Mouse (Mus musculus): ENCODE results near the gene Dysf. TPM values are rescaled to one million over a fixed set of nuclear protein-coding genes. Genes with fewer than 3 reads are reported as not detected.

Gene Dysf
- polyA plus RNA-seq, 1 experiment, result not detected

- no peak overlapping the region for H3K4me3 ChIP-seq (ENCODE audit: insufficient read depth, low read depth, low read length)
- TF ChIP-seq CTCF (IDR thresholded peaks at IDR 0.05; ENCODE audit: insufficient read depth, low read depth, low read length) (no peak), POLR2A (IDR thresholded peaks at IDR 0.05; ENCODE audit: insufficient read depth, low read depth, low read length) (no peak)
- H3K4me1 ChIP-seq (ENCODE audit: control insufficient read depth, insufficient read depth, low read length), result no peaks in the 10 kb centered on the region
- WGBS, result 88% methylated on average over 9 of the region's 9 CpGs
- no peak overlapping the region for H3K27ac ChIP-seq (ENCODE audit: insufficient read depth, low read depth, low read length)
These were observed 86.1 kb downstream of the Dysf start for GRCm38 (mm10) chr6:84094536-84094935.

GRCm38 (mm10) chr6:84094998-84095397 lies 86.6 kb downstream of the Dysf start:
- no peak overlapping the region for H3K4me3 ChIP-seq (ENCODE audit: insufficient read depth, low read depth, low read length)
- no peaks in the 10 kb centered on the region for H3K4me1 ChIP-seq (ENCODE audit: control insufficient read depth, insufficient read depth, low read length)
- WGBS, result 32% methylated on average over 7 of the region's 7 CpGs
- no peak overlapping the region for H3K27ac ChIP-seq (ENCODE audit: insufficient read depth, low read depth, low read length)
- TF ChIP-seq POLR2A (IDR thresholded peaks at IDR 0.05; ENCODE audit: insufficient read depth, low read depth, low read length) (no peak), CTCF (IDR thresholded peaks at IDR 0.05; ENCODE audit: insufficient read depth, low read depth, low read length) (no peak)

- TF ChIP-seq CTCF (IDR thresholded peaks at IDR 0.05; ENCODE audit: insufficient read depth, low read depth, low read length) (no peak), POLR2A (IDR thresholded peaks at IDR 0.05; ENCODE audit: insufficient read depth, low read depth, low read length) (no peak)
- no peak overlapping the region for H3K27ac ChIP-seq (ENCODE audit: insufficient read depth, low read depth, low read length)
- 14% methylated on average over 7 of the region's 7 CpGs for WGBS
- no peak overlapping the region for H3K4me3 ChIP-seq (ENCODE audit: insufficient read depth, low read depth, low read length)
- H3K4me1 ChIP-seq (ENCODE audit: control insufficient read depth, insufficient read depth, low read length), result no peaks in the 10 kb centered on the region
These were observed 87.5 kb downstream of the Dysf start for GRCm38 (mm10) chr6:84095882-84096281.

GRCm38 (mm10) chr6:84102002-84102401 lies 93.6 kb downstream of the Dysf start:
- 75% methylated on average over 15 of the region's 15 CpGs for WGBS
- no peak for TF ChIP-seq CTCF (IDR thresholded peaks at IDR 0.05; ENCODE audit: insufficient read depth, low read depth, low read length)
- no peak for TF ChIP-seq POLR2A (IDR thresholded peaks at IDR 0.05; ENCODE audit: insufficient read depth, low read depth, low read length)
- Histone ChIP-seq H3K27ac (ENCODE audit: insufficient read depth, low read depth, low read length) (no peak overlapping the region), H3K4me3 (ENCODE audit: insufficient read depth, low read depth, low read length) (no peak overlapping the region), H3K4me1 (ENCODE audit: control insufficient read depth, insufficient read depth, low read length) (peaks cover 11% of the 10 kb centered on the region)

GRCm38 (mm10) chr6:84105148-84106022 lies 97.0 kb downstream of the Dysf start:
- Histone ChIP-seq H3K4me3 (ENCODE audit: insufficient read depth, low read depth, low read length) (peak overlapping the region; percentile 30), H3K27ac (ENCODE audit: insufficient read depth, low read depth, low read length) (no peak overlapping the region), H3K4me1 (ENCODE audit: control insufficient read depth, insufficient read depth, low read length) (peaks cover 15% of the 10 kb centered on the region)
- TF ChIP-seq CTCF (IDR thresholded peaks at IDR 0.05; ENCODE audit: insufficient read depth, low read depth, low read length) (no peak), POLR2A (IDR thresholded peaks at IDR 0.05; ENCODE audit: insufficient read depth, low read depth, low read length) (no peak)
- 5% methylated on average over 40 of the region's 40 CpGs for WGBS

GRCm38 (mm10) chr6:84106082-84106481 lies 97.7 kb downstream of the Dysf start:
- 27% methylated on average over 12 of the region's 12 CpGs for WGBS
- H3K27ac ChIP-seq (ENCODE audit: insufficient read depth, low read depth, low read length), result no peak overlapping the region
- H3K4me1 ChIP-seq (ENCODE audit: control insufficient read depth, insufficient read depth, low read length), result peaks cover 21% of the 10 kb centered on the region
- no peak for TF ChIP-seq POLR2A (IDR thresholded peaks at IDR 0.05; ENCODE audit: insufficient read depth, low read depth, low read length)
- no peak for TF ChIP-seq CTCF (IDR thresholded peaks at IDR 0.05; ENCODE audit: insufficient read depth, low read depth, low read length)
- peak overlapping the region; percentile 30; the same call in 1 of the 2 replicates for H3K4me3 ChIP-seq (ENCODE audit: insufficient read depth, low read depth, low read length)

GRCm38 (mm10) chr6:84110377-84110776 lies 102.0 kb downstream of the Dysf start:
- TF ChIP-seq POLR2A (IDR thresholded peaks at IDR 0.05; ENCODE audit: insufficient read depth, low read depth, low read length) (no peak), CTCF (IDR thresholded peaks at IDR 0.05; ENCODE audit: insufficient read depth, low read depth, low read length) (no peak)
- WGBS, result 47% methylated on average over 6 of the region's 6 CpGs
- no peak overlapping the region for H3K4me3 ChIP-seq (ENCODE audit: insufficient read depth, low read depth, low read length)
- H3K4me1 ChIP-seq (ENCODE audit: control insufficient read depth, insufficient read depth, low read length), result peaks cover 16% of the 10 kb centered on the region
- H3K27ac ChIP-seq (ENCODE audit: insufficient read depth, low read depth, low read length), result no peak overlapping the region

GRCm38 (mm10) chr6:84111106-84111505 lies 102.7 kb downstream of the Dysf start:
- Histone ChIP-seq H3K4me1 (ENCODE audit: control insufficient read depth, insufficient read depth, low read length) (peaks cover 10% of the 10 kb centered on the region; the same call in 1 of the 2 replicates), H3K4me3 (ENCODE audit: insufficient read depth, low read depth, low read length) (no peak overlapping the region), H3K27ac (ENCODE audit: insufficient read depth, low read depth, low read length) (no peak overlapping the region)
- no peak for TF ChIP-seq CTCF (IDR thresholded peaks at IDR 0.05; ENCODE audit: insufficient read depth, low read depth, low read length)
- TF ChIP-seq POLR2A (IDR thresholded peaks at IDR 0.05; ENCODE audit: insufficient read depth, low read depth, low read length), result no peak
- WGBS, result 81% methylated on average over 11 of the region's 11 CpGs

GRCm38 (mm10) chr6:84119731-84120530 lies 111.5 kb downstream of the Dysf start:
- H3K4me1 ChIP-seq (ENCODE audit: control insufficient read depth, insufficient read depth, low read length), result peaks cover 3% of the 10 kb centered on the region; the same call in 1 of the 2 replicates
- H3K4me3 ChIP-seq (ENCODE audit: insufficient read depth, low read depth, low read length), result no peak overlapping the region
- 56% methylated on average over 24 of the region's 24 CpGs for WGBS
- TF ChIP-seq CTCF (IDR thresholded peaks at IDR 0.05; ENCODE audit: insufficient read depth, low read depth, low read length), result no peak
- TF ChIP-seq POLR2A (IDR thresholded peaks at IDR 0.05; ENCODE audit: insufficient read depth, low read depth, low read length), result no peak
- no peak overlapping the region for H3K27ac ChIP-seq (ENCODE audit: insufficient read depth, low read depth, low read length)

All from olfactory bulb, adult 2 months (tissue).